Comparison of ENCODE assay signal across 23 mouse cellular contexts in the genomic region with DNA sequence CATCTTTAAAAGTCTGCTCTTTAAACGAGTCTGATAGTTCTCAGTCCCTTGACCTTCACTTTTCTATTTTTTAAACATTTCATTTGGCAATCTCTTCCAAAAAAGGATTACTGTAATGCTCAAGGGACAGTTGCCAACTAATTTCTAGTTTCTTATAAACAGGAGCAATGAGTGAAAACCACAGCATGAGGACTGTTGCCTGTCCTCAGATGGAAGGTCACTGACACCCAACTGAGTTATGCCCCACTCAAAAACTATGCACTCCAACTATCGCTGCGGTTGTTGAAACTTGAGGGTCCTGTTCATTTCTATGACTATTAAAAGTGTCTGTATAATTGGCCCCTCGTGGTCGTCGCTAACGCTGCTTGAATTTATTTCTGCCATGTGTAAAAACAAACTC.
DNase-seq lines count a peak whose midpoint lies in the region; ATAC-seq and TF ChIP-seq lines count a peak whose summit lies in the region.
"Had no signal": no experiment of that assay in that cellular context is flagged by ENCODE, and none has a peak within 500 bp of the region (broad histone marks: within the 10 kb centered on the region; RNA-seq: fewer than 3 reads in every experiment).

No protein-coding gene starts in this region.

- ATAC-seq in lung, embryonic 14.5 days (ENCODE audit: insufficient read depth), result 0 out of 2 replicates have a peak, but pooled peaks have one; percentile 56
- ATAC-seq in intestine, embryonic 16.5 days, result peak; percentile 48; the same call in 1 of the 2 replicates
- ATAC-seq: activated CD4-positive, CD25-positive, alpha-beta regulatory T cell, adult 4 months; forebrain, embryonic 14.5 days; hindbrain, embryonic 16.5 days had no signal

- H3K27me3 ChIP-seq in kidney, adult 2 months (replicated peaks; ENCODE audit: control insufficient read depth, insufficient read depth, low read length), result no peaks in the 10 kb centered on the region
- no peaks in the 10 kb centered on the region for H3K27me3 ChIP-seq in lung, embryonic 14.5 days (ENCODE audit: insufficient read depth, low read length)
- no peaks in the 10 kb centered on the region for H3K27me3 ChIP-seq in intestine, embryonic 16.5 days (replicated peaks; ENCODE audit: control insufficient read depth, insufficient read depth, low read length)
- H3K27me3 ChIP-seq: CH12.LX; limb, embryonic 15.5 days; liver, embryonic 15.5 days had no signal

- no peak for TF ChIP-seq CTCF in kidney, adult 2 months (conservative IDR thresholded peaks at IDR 0.05; ENCODE audit: insufficient read depth, insufficient read length, low read depth, low read length)
- no peak for TF ChIP-seq CTCF in lung, embryonic 14.5 days (IDR thresholded peaks at IDR 0.05; ENCODE audit: low read depth)

- no peak overlapping the region for H3K9ac ChIP-seq in lung, embryonic 14.5 days
- no peak overlapping the region for H3K9ac ChIP-seq in intestine, embryonic 16.5 days (ENCODE audit: low read depth, low read length)
- H3K9ac ChIP-seq: limb, embryonic 15.5 days; liver, embryonic 15.5 days had no signal

- peak; percentile 20 for DNase-seq in adrenal gland, adult 2 months
- no peak for DNase-seq in adrenal gland, postnatal 36 days
- peak; percentile 9 for DNase-seq in kidney, adult 2 months
- DNase-seq in kidney, adult 11 months, result no peak
- DNase-seq in lung, embryonic 14.5 days, result peak; percentile 84
- no peak for DNase-seq in lung, adult 18-20 months
- no peak for DNase-seq in left cerebral cortex, postnatal 10 days (ENCODE audit: extremely low spot score in 1 of 2, low spot score in 2 of 2)
- DNase-seq: cerebellum, adult 8-10 months; cerebellum, postnatal 25 days; gastrocnemius, postnatal 14 days; heart, postnatal 14 days; kidney, postnatal 14 days; layer of hippocampus, adult 9-11 months; midbrain, embryonic 14.5 days; thymus, adult 18-20 months; thymus, postnatal 25 days had no signal

- no peak overlapping the region for H3K27ac ChIP-seq in kidney, adult 2 months (ENCODE audit: insufficient read depth, low read depth, low read length)
- H3K27ac ChIP-seq in lung, embryonic 14.5 days (ENCODE audit: low read depth), result no peak overlapping the region; the same call in 1 of the 2 replicates
- no peak overlapping the region for H3K27ac ChIP-seq in intestine, embryonic 16.5 days (ENCODE audit: low read length)
- H3K27ac ChIP-seq: limb, embryonic 15.5 days; liver, embryonic 15.5 days had no signal

- H3K36me3 ChIP-seq in kidney, adult 2 months (ENCODE audit: control insufficient read depth, insufficient read depth, low read length), result no peaks in the 10 kb centered on the region
- no peaks in the 10 kb centered on the region for H3K36me3 ChIP-seq in lung, embryonic 14.5 days (ENCODE audit: insufficient read depth)
- H3K36me3 ChIP-seq in intestine, embryonic 16.5 days (ENCODE audit: control insufficient read depth, insufficient read depth, low read length), result no peaks in the 10 kb centered on the region
- H3K36me3 ChIP-seq: limb, embryonic 15.5 days; liver, embryonic 15.5 days had no signal

- WGBS in kidney, adult 2 months, result 69% methylated on average over 7 of the region's 7 CpGs
- WGBS in lung, embryonic 14.5 days, result 52% methylated on average over 7 of the region's 7 CpGs
- 48% methylated on average over 7 of the region's 7 CpGs for WGBS in intestine, embryonic 16.5 days

- no peaks in the 10 kb centered on the region for H3K9me3 ChIP-seq in lung, embryonic 14.5 days (ENCODE audit: low read depth, low read length)
- H3K9me3 ChIP-seq in intestine, embryonic 16.5 days (ENCODE audit: control insufficient read depth, low read length), result no peaks in the 10 kb centered on the region
- H3K9me3 ChIP-seq: limb, embryonic 15.5 days had no signal

- no peak for TF ChIP-seq POLR2A in kidney, adult 2 months (IDR thresholded peaks at IDR 0.05; ENCODE audit: low read depth, low read length)

- no peaks in the 10 kb centered on the region for H3K4me1 ChIP-seq in kidney, adult 2 months (ENCODE audit: control insufficient read depth, insufficient read depth, low read length)
- no peaks in the 10 kb centered on the region for H3K4me1 ChIP-seq in lung, embryonic 14.5 days (ENCODE audit: insufficient read depth)
- no peaks in the 10 kb centered on the region for H3K4me1 ChIP-seq in intestine, embryonic 16.5 days (ENCODE audit: control insufficient read depth, insufficient read depth, low read length)
- H3K4me1 ChIP-seq: limb, embryonic 15.5 days; liver, embryonic 15.5 days had no signal

- no peak overlapping the region for H3K4me2 ChIP-seq in lung, embryonic 14.5 days
- no peak overlapping the region for H3K4me2 ChIP-seq in intestine, embryonic 16.5 days (ENCODE audit: low read depth, low read length)
- H3K4me2 ChIP-seq: limb, embryonic 15.5 days; liver, embryonic 15.5 days had no signal

- no peak overlapping the region for H3K4me3 ChIP-seq in kidney, adult 2 months (ENCODE audit: insufficient read depth, low read depth, low read length)
- H3K4me3 ChIP-seq in lung, embryonic 14.5 days (ENCODE audit: low read depth, low read length), result no peak overlapping the region
- no peak overlapping the region for H3K4me3 ChIP-seq in intestine, embryonic 16.5 days (ENCODE audit: low read length)
- H3K4me3 ChIP-seq: limb, embryonic 15.5 days; liver, embryonic 15.5 days had no signal

- intact Hi-C loops in left cerebral cortex, postnatal 10 days (cut with DNase I), result no loop called here

Comparison
In these comparisons a context has a peak if more than half of its experiments do, and no peak if none do; other contexts are left out.
1. DNase-seq: peak in adrenal gland, adult 2 months (single experiment), kidney, adult 2 months (single experiment) and lung, embryonic 14.5 days (single experiment); none in adrenal gland, postnatal 36 days (0 of 2), kidney, adult 11 months (single experiment), lung, adult 18-20 months (0 of 2) and left cerebral cortex, postnatal 10 days (0 of 2).